In the genomic region with DNA sequence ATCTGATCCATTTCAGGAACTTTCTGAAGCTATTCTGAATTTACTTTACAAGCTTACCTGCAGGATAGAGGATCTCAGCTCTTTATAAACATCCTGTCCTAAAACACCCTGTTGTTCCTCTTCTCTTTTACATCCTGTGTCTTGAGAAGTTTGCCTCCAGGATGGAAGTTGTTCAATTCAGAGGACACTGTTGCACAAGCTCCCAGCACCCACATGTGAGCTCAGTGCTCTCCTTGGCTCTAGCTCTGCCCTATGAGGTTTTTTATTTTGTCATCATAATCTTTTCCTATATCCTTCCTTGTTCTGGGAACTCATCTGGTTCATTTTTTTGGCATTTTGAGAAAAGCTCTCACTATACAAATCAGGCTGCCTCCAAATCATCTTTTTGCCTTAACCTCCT, we compare ENCODE assay signal across 22 mouse cellular contexts. TPM values are rescaled to one million over a fixed set of nuclear protein-coding genes. Genes with fewer than 3 reads are reported as not detected.
DNase-seq lines count a peak whose midpoint lies in the region; ATAC-seq and TF ChIP-seq lines count a peak whose summit lies in the region.
"Had no signal": no experiment of that assay in that cellular context is flagged by ENCODE, and none has a peak within 500 bp of the region (broad histone marks: within the 10 kb centered on the region; RNA-seq: fewer than 3 reads in every experiment).

No protein-coding gene starts in this region.

- peak overlapping the region; percentile 51; the same call in 1 of the 2 replicates for H3K27ac ChIP-seq in gastrocnemius, adult 2 months
- H3K27ac ChIP-seq: embryonic facial prominence, embryonic 12.5 days; forebrain, embryonic 15.5 days; heart, embryonic 15.5 days; hindbrain, embryonic 13.5 days; hindbrain, postnatal 0 days had no signal

- intact Hi-C loops in gastrocnemius, adult 2 months (cut with DNase I): no loop called here
- intact Hi-C loops in gastrocnemius, postnatal 14 days (cut with DNase I; ENCODE audit: low total_unique reads): no loop called here

- H3K4me3 ChIP-seq in gastrocnemius, adult 2 months: no peak overlapping the region
- H3K4me3 ChIP-seq: embryonic facial prominence, embryonic 12.5 days; forebrain, embryonic 15.5 days; heart, embryonic 15.5 days; hindbrain, embryonic 13.5 days had no signal

- no peak for TF ChIP-seq CTCF in gastrocnemius, adult 2 months (IDR thresholded peaks at IDR 0.05)

- peak; percentile 45; the same call in 1 of the 2 replicates for ATAC-seq in megakaryocyte, adult 5-6 weeks (ENCODE audit: poor library complexity, severe bottlenecking)
- ATAC-seq: CD4-positive, CD25-positive, alpha-beta regulatory T cell, adult 4 months; forebrain, embryonic 15.5 days; hindbrain, postnatal 0 days had no signal

- no peak for DNase-seq in gastrocnemius, adult 2 months
- DNase-seq in gastrocnemius, postnatal 14 days: no peak
- DNase-seq in 3T3-L1 (ENCODE audit: low read depth, low spot score) (peak; percentile 20), NIH3T3 (ENCODE audit: low read depth) (peak; percentile 45)
- no peak for DNase-seq in right cerebral cortex, postnatal 25 days
- no peak for DNase-seq in frontal cortex, postnatal 10 days (ENCODE audit: low spot score in 2 of 2)
- no peak for DNase-seq in urinary bladder, adult 18-20 months (ENCODE audit: low spot score in 2 of 2)
- DNase-seq: adrenal gland, postnatal 10 days; cerebellum, adult 11-12 months; cerebellum, adult 9-10 months; cerebellum, postnatal 25 days; gastrocnemius, postnatal 25 days; heart, postnatal 14 days had no signal

RNA-seq across cellular contexts. Expression of a gene that starts 6.1 kb away (rescaled TPM):
- total RNA-seq in gastrocnemius, adult 2 months (2021): 1 to 10 TPM; 1.1 to 1.7 TPM
- 1 to 10 TPM; 3.8 to 5.1 TPM for total RNA-seq in gastrocnemius, postnatal 14 days (2021)
- total RNA-seq in megakaryocyte, adult 5-6 weeks (2015): not detected in 2 replicates
- not detected in 2 replicates for total RNA-seq in megakaryocyte, adult 5-6 weeks (2017)
- total RNA-seq: G1E; hematopoietic stem cell, adult 5-6 weeks had no signal

RNA-seq across cellular contexts. Expression of a gene that starts 26.9 kb away (rescaled TPM):
- 1 to 10 TPM; 2.5 TPM for total RNA-seq in gastrocnemius, adult 2 months (2021)
- 1 to 10 TPM; 2.5 to 3.9 TPM for total RNA-seq in gastrocnemius, postnatal 14 days (2021)
- total RNA-seq in megakaryocyte, adult 5-6 weeks (2015): not detected in 2 replicates
- total RNA-seq in megakaryocyte, adult 5-6 weeks (2017): 0.12 and 0.18 TPM in 2 replicates
- total RNA-seq: hematopoietic stem cell, adult 5-6 weeks had no signal

RNA-seq across cellular contexts. Expression of a gene that starts 49.8 kb away (rescaled TPM):
- under 1 TPM; 0.36 to 0.39 TPM for total RNA-seq in gastrocnemius, adult 2 months (2021)
- under 1 TPM; 0.78 to 0.90 TPM for total RNA-seq in gastrocnemius, postnatal 14 days (2021)
- total RNA-seq in megakaryocyte, adult 5-6 weeks (2015): 2.3 and 4.2 TPM in 2 replicates
- 1.1 and 1.5 TPM in 2 replicates for total RNA-seq in megakaryocyte, adult 5-6 weeks (2017)
- total RNA-seq: hematopoietic stem cell, adult 5-6 weeks had no signal

Comparison
In these comparisons a context has a peak if more than half of its experiments do, and no peak if none do; other contexts are left out.
1. DNase-seq: peak in 3T3-L1 (single experiment) and NIH3T3 (single experiment); none in gastrocnemius, adult 2 months (single experiment), gastrocnemius, postnatal 14 days (single experiment), right cerebral cortex, postnatal 25 days (single experiment), frontal cortex, postnatal 10 days (0 of 2) and urinary bladder, adult 18-20 months (0 of 2).